In the genomic region with DNA sequence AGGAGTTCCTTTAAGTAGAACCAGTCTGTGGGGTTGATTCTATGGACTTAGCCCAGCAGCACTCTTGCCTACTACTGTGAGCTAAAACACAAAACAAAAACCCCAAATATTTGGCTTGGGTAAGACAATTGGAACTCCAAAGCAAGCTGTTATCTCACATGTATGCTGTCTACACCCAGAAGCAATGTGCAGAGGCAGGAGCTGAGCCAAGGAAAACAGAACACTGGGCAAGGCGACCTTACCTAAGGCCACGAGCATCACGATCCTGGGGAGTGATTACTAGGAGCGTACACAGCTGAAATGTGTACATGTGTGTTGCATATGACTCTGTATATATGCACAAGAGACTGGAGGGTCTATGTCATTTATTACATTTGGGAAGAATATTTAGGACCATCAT, we compare ENCODE assay signal across 35 mouse cellular contexts. TPM values are rescaled to one million over a fixed set of nuclear protein-coding genes. Genes with fewer than 3 reads are reported as not detected.
DNase-seq lines count a peak whose midpoint lies in the region; ATAC-seq and TF ChIP-seq lines count a peak whose summit lies in the region.
"Had no signal": no experiment of that assay in that cellular context is flagged by ENCODE, and none has a peak within 500 bp of the region (broad histone marks: within the 10 kb centered on the region; RNA-seq: fewer than 3 reads in every experiment).

No protein-coding gene starts in this region.

- peak overlapping the region; percentile 56; the same call in 1 of the 2 replicates for H3K4me2 ChIP-seq in liver, embryonic 13.5 days
- H3K4me2 ChIP-seq in liver, embryonic 16.5 days (ENCODE audit: low read depth, low read length) = 0 out of 2 replicates have a peak overlapping the region, but pooled peaks have one; percentile 60
- H3K4me2 ChIP-seq: embryonic facial prominence, embryonic 13.5 days; forebrain, embryonic 13.5 days; heart, embryonic 12.5 days; heart, embryonic 15.5 days; hindbrain, embryonic 13.5 days had no signal

- peaks cover 20 to 44% of the 10 kb centered on the region in 2 experiments for H3K4me1 ChIP-seq in MEL (ENCODE audit: control insufficient read depth in 1 of 2, insufficient read depth in 2 of 2, low read length in 2 of 2)
- H3K4me1 ChIP-seq in liver, adult 2 months (ENCODE audit: control insufficient read depth, insufficient read depth, low read length) = no peaks in the 10 kb centered on the region; the same call in 1 of the 2 replicates
- H3K4me1 ChIP-seq in liver, embryonic 13.5 days (replicated peaks) = peaks cover 80% of the 10 kb centered on the region
- peaks cover 68% of the 10 kb centered on the region for H3K4me1 ChIP-seq in liver, embryonic 16.5 days (ENCODE audit: control insufficient read depth, low read depth, low read length)

- peaks cover 0 to 37% of the 10 kb centered on the region in 2 experiments; a peak in 2 of 4 replicates for H3K36me3 ChIP-seq in MEL (ENCODE audit: control insufficient read depth in 1 of 2, insufficient read depth in 2 of 2, low read length in 2 of 2)
- no peaks in the 10 kb centered on the region for H3K36me3 ChIP-seq in liver, adult 2 months (ENCODE audit: control insufficient read depth, insufficient read depth, low read length)
- no peaks in the 10 kb centered on the region for H3K36me3 ChIP-seq in liver, embryonic 13.5 days
- no peaks in the 10 kb centered on the region for H3K36me3 ChIP-seq in liver, embryonic 16.5 days (ENCODE audit: control insufficient read depth, insufficient read depth)
- H3K36me3 ChIP-seq: embryonic facial prominence, embryonic 10.5 days; embryonic facial prominence, embryonic 13.5 days; forebrain, embryonic 10.5 days; heart, embryonic 12.5 days; heart, embryonic 15.5 days; hindbrain, embryonic 10.5 days; hindbrain, embryonic 13.5 days had no signal

- peak; percentile 46 for DNase-seq in MEL (ENCODE audit: low read depth, low spot score)
- DNase-seq in liver, adult 2 months (ENCODE audit: extremely low read depth, low read depth, low spot score) = peak; percentile 80
- DNase-seq in liver, embryonic 13.5 days = no peak
- DNase-seq in right cerebral cortex, adult 18-20 months = no peak
- no peak for DNase-seq in embryo, embryonic 11 days
- no peak for DNase-seq in layer of hippocampus, adult 9-10 months (ENCODE audit: low spot score)
- DNase-seq in gastrocnemius, postnatal 10 days = no peak
- DNase-seq: adrenal gland, adult 8-10 months; adrenal gland, postnatal 25 days; cerebellum, adult 11 months; cerebellum, adult 2 months; cerebellum, adult 9-11 months; cerebellum, postnatal 25 days; forebrain, postnatal 0 days; gastrocnemius, adult 2 months; gastrocnemius, postnatal 25 days; heart, adult 18-20 months; heart, postnatal 10 days; heart, postnatal 36 days had no signal

- H3K79me2 ChIP-seq in MEL (ENCODE audit: control insufficient read depth, insufficient read depth, low read length, poor library complexity) = peaks cover 5% of the 10 kb centered on the region; the same call in 1 of the 2 replicates
- H3K79me2 ChIP-seq in liver, adult 2 months (ENCODE audit: control insufficient read depth, insufficient read depth, low read length) = no peaks in the 10 kb centered on the region

- no peaks in the 10 kb centered on the region for H3K9me3 ChIP-seq in MEL (replicated peaks; ENCODE audit: insufficient read depth, low read length)
- no peaks in the 10 kb centered on the region; the same call in 1 of the 2 replicates for H3K9me3 ChIP-seq in liver, embryonic 13.5 days (replicated peaks)
- H3K9me3 ChIP-seq in liver, embryonic 16.5 days (replicated peaks; ENCODE audit: control insufficient read depth, low read length) = no peaks in the 10 kb centered on the region
- H3K9me3 ChIP-seq: embryonic facial prominence, embryonic 10.5 days; embryonic facial prominence, embryonic 13.5 days; forebrain, embryonic 10.5 days; forebrain, embryonic 13.5 days; heart, embryonic 12.5 days; heart, embryonic 15.5 days; hindbrain, embryonic 10.5 days; hindbrain, embryonic 13.5 days had no signal

- TF ChIP-seq RAD21 in MEL (IDR thresholded peaks at IDR 0.05; ENCODE audit: low read depth, low read length) = no peak

- no peak for TF ChIP-seq POLR2A in MEL (IDR thresholded peaks at IDR 0.05; ENCODE audit: control insufficient read depth in 1 of 2, insufficient read depth in 1 of 2, low read depth in 1 of 2, low read length in 2 of 2, poor library complexity in 1 of 2)
- TF ChIP-seq POLR2A in liver, adult 2 months (IDR thresholded peaks at IDR 0.05; ENCODE audit: extremely low read depth, insufficient read depth, low read length) = no peak

- 26% methylated on average over 4 of the region's 4 CpGs for WGBS in liver, adult 2 months
- WGBS in liver, embryonic 13.5 days (ENCODE audit: insufficient replicate concordance) = 49% methylated on average over 4 of the region's 4 CpGs
- 53% methylated on average over 4 of the region's 4 CpGs for WGBS in liver, embryonic 16.5 days (ENCODE audit: insufficient replicate concordance)

- no peak overlapping the region for H3K9ac ChIP-seq in MEL (ENCODE audit: control insufficient read depth, low read depth, low read length, poor library complexity, severe bottlenecking)
- no peak overlapping the region for H3K9ac ChIP-seq in liver, adult 2 months (ENCODE audit: low read depth, low read length)
- H3K9ac ChIP-seq in liver, embryonic 13.5 days = peak overlapping the region; percentile 60
- H3K9ac ChIP-seq in liver, embryonic 16.5 days (ENCODE audit: low read depth, low read length) = peak overlapping the region; percentile 50; the same call in 1 of the 2 replicates
- H3K9ac ChIP-seq: embryonic facial prominence, embryonic 13.5 days; forebrain, embryonic 13.5 days; forebrain, postnatal 0 days; heart, embryonic 12.5 days; heart, embryonic 15.5 days; hindbrain, embryonic 13.5 days had no signal

- no peaks in the 10 kb centered on the region for H3K27me3 ChIP-seq in MEL (ENCODE audit: control insufficient read depth in 1 of 2, insufficient read depth in 2 of 2, low read length in 2 of 2)
- no peaks in the 10 kb centered on the region for H3K27me3 ChIP-seq in liver, adult 2 months (ENCODE audit: control insufficient read depth, insufficient read depth, low read length)
- H3K27me3 ChIP-seq in liver, embryonic 13.5 days = no peaks in the 10 kb centered on the region
- H3K27me3 ChIP-seq in liver, embryonic 16.5 days (ENCODE audit: control insufficient read depth, insufficient read depth, low read depth, low read length) = no peaks in the 10 kb centered on the region
- H3K27me3 ChIP-seq: heart, embryonic 12.5 days; heart, embryonic 15.5 days had no signal

- no peak overlapping the region for H3K4me3 ChIP-seq in MEL (ENCODE audit: control insufficient read depth in 1 of 2, insufficient read depth in 1 of 2, low read depth in 2 of 2, low read length in 2 of 2)
- H3K4me3 ChIP-seq in liver, adult 2 months (ENCODE audit: insufficient read depth, low read depth, low read length) = no peak overlapping the region
- H3K4me3 ChIP-seq in liver, embryonic 13.5 days (replicated peaks) = no peak overlapping the region
- H3K4me3 ChIP-seq in liver, embryonic 16.5 days (ENCODE audit: low read depth, low read length) = no peak overlapping the region
- H3K4me3 ChIP-seq: embryonic facial prominence, embryonic 10.5 days; embryonic facial prominence, embryonic 13.5 days; forebrain, embryonic 10.5 days; forebrain, embryonic 13.5 days; gastrocnemius, adult 2 months; heart, embryonic 12.5 days; heart, embryonic 15.5 days; hindbrain, embryonic 10.5 days; hindbrain, embryonic 13.5 days had no signal

- ATAC-seq in liver, embryonic 13.5 days (ENCODE audit: low read depth) = no peak
- ATAC-seq in liver, embryonic 16.5 days (ENCODE audit: low read depth) = peak; percentile 9; the same call in 1 of the 2 replicates
- ATAC-seq: activated CD4-positive, CD25-positive, alpha-beta regulatory T cell, adult 4 months; CD4-positive, CD25-positive, alpha-beta regulatory T cell, adult 4 months; forebrain, embryonic 13.5 days; forebrain, postnatal 0 days; hindbrain, embryonic 16.5 days had no signal

- peak; percentile 47 to 50; a peak in 2 of 4 replicates for TF ChIP-seq EP300 in MEL (IDR thresholded peaks at IDR 0.05; ENCODE audit: low read depth in 1 of 2, low read length in 2 of 2)

- TF ChIP-seq CTCF in MEL (IDR thresholded peaks at IDR 0.05 in 2 of 3, conservative IDR thresholded peaks at IDR 0.05 in 1 of 3; ENCODE audit: control insufficient read depth in 1 of 3, insufficient read depth in 1 of 3, low read depth in 2 of 3, low read length in 3 of 3, poor library complexity in 1 of 3, severe bottlenecking in 1 of 3) = no peak
- no peak for TF ChIP-seq CTCF in liver, adult 2 months (IDR thresholded peaks at IDR 0.05; ENCODE audit: low read depth, low read length)

- H3K27ac ChIP-seq in MEL (ENCODE audit: control insufficient read depth, low read depth, low read length) = peak overlapping the region; percentile 80
- H3K27ac ChIP-seq in liver, adult 2 months (replicated peaks; ENCODE audit: insufficient read depth, low read depth, low read length) = no peak overlapping the region
- peak overlapping the region; percentile 97 for H3K27ac ChIP-seq in liver, embryonic 13.5 days
- peak overlapping the region; percentile 94 for H3K27ac ChIP-seq in liver, embryonic 16.5 days (ENCODE audit: low read length)
- H3K27ac ChIP-seq: embryonic facial prominence, embryonic 10.5 days; embryonic facial prominence, embryonic 13.5 days; forebrain, embryonic 10.5 days; forebrain, embryonic 13.5 days; gastrocnemius, adult 2 months; heart, embryonic 15.5 days; hindbrain, embryonic 10.5 days; hindbrain, embryonic 13.5 days had no signal

RNA-seq across cellular contexts. Expression of gene Tmem9, which starts 5.6 kb away (rescaled TPM):
- 35.4 and 52.2 TPM in 2 replicates for total RNA-seq in MEL (2012; rRNA removed)
- polyA plus RNA-seq in MEL (2012; ENCODE audit: insufficient read depth in 1 of 2, insufficient read length in 2 of 2, low read depth in 1 of 2, low replicate concordance in 2 of 2, missing spikeins in 1 of 2) = 10 to 100 TPM in 1 of 2 experiments, not detected in 1; 82.9 TPM
- 18.2 and 20.1 TPM in 2 replicates for total RNA-seq in liver, adult 2 months (2014; rRNA removed)
- polyA plus RNA-seq in liver, adult 2 months (2012; rRNA removed) = 32.3 and 39.1 TPM in 2 replicates
- 90.9 and 95.3 TPM in 2 replicates for polyA plus RNA-seq in liver, embryonic 13.5 days (2015; fragmentation: Nextera tagmentation; extraction: Ambion mirVana)
- 92.9 and 94.4 TPM in 2 replicates for polyA plus RNA-seq in liver, embryonic 16.5 days (2015; fragmentation: Nextera tagmentation; extraction: Ambion mirVana)
- total RNA-seq in gastrocnemius, postnatal 10 days (2021) = 10 to 100 TPM; 27.2 to 29.0 TPM

RNA-seq across cellular contexts. Expression of gene Igfn1, which starts 7.4 kb away (rescaled TPM):
- 0.15 TPM in 1 of 2 replicates, not detected in the other for total RNA-seq in MEL (2012; rRNA removed)
- polyA plus RNA-seq in MEL (2012; ENCODE audit: insufficient read depth in 1 of 2, insufficient read length in 2 of 2, low read depth in 1 of 2, low replicate concordance in 2 of 2, missing spikeins in 1 of 2) = under 1 TPM in 1 of 2 experiments, not detected in 1; 0.14 TPM
- not detected in 2 replicates for total RNA-seq in liver, adult 2 months (2014; rRNA removed)
- polyA plus RNA-seq in liver, adult 2 months (2012; rRNA removed) = not detected in 2 replicates
- polyA plus RNA-seq in liver, embryonic 13.5 days (2015; fragmentation: Nextera tagmentation; extraction: Ambion mirVana) = not detected in 2 replicates
- polyA plus RNA-seq in liver, embryonic 16.5 days (2015; fragmentation: Nextera tagmentation; extraction: Ambion mirVana) = not detected in 2 replicates
- total RNA-seq in gastrocnemius, postnatal 10 days (2021) = 10 to 100 TPM; 18.2 to 31.6 TPM
- total RNA-seq: common myeloid progenitor, adult 5-6 weeks; forebrain, postnatal 0 days; heart, postnatal 36 days had no signal
- polyA plus RNA-seq: activated CD4-positive, CD25-positive, alpha-beta regulatory T cell, adult 4 months; CD4-positive, CD25-positive, alpha-beta regulatory T cell, adult 4 months; erythroblast, embryonic 14.5 days; forebrain, embryonic 10.5 days; forebrain, embryonic 13.5 days; forebrain, postnatal 0 days; heart, embryonic 15.5 days; hindbrain, embryonic 13.5 days; hindbrain, embryonic 16.5 days had no signal

RNA-seq across cellular contexts. Expression of gene Ascl5, which starts 37.1 kb away (rescaled TPM):
- total RNA-seq in MEL (2012; rRNA removed) = not detected in 2 replicates
- not detected for polyA plus RNA-seq in MEL (2012; ENCODE audit: insufficient read depth in 1 of 2, insufficient read length in 2 of 2, low read depth in 1 of 2, low replicate concordance in 2 of 2, missing spikeins in 1 of 2)
- total RNA-seq in liver, adult 2 months (2014; rRNA removed) = not detected in 2 replicates
- not detected in 2 replicates for polyA plus RNA-seq in liver, adult 2 months (2012; rRNA removed)
- not detected in 2 replicates for polyA plus RNA-seq in liver, embryonic 13.5 days (2015; fragmentation: Nextera tagmentation; extraction: Ambion mirVana)
- not detected in 2 replicates for polyA plus RNA-seq in liver, embryonic 16.5 days (2015; fragmentation: Nextera tagmentation; extraction: Ambion mirVana)
- total RNA-seq in gastrocnemius, postnatal 10 days (2021) = not detected
- total RNA-seq: adrenal gland, adult 8-10 months; adrenal gland, postnatal 25 days; common myeloid progenitor, adult 5-6 weeks; forebrain, postnatal 0 days; gastrocnemius, adult 2 months; gastrocnemius, postnatal 25 days; heart, adult 18-20 months; heart, postnatal 10 days; heart, postnatal 36 days had no signal
- polyA plus RNA-seq: activated CD4-positive, CD25-positive, alpha-beta regulatory T cell, adult 4 months; C2C12; CD4-positive, CD25-positive, alpha-beta regulatory T cell, adult 4 months; cerebellum, adult 2 months; forebrain, embryonic 10.5 days; forebrain, embryonic 13.5 days; gonadal fat pad, adult 2 months; heart, embryonic 12.5 days; heart, embryonic 15.5 days; hindbrain, embryonic 10.5 days; hindbrain, embryonic 13.5 days; hindbrain, embryonic 16.5 days had no signal

RNA-seq across cellular contexts. Expression of gene Cacna1s, which starts 39.0 kb away (rescaled TPM):
- not detected in 2 replicates for total RNA-seq in MEL (2012; rRNA removed)
- not detected for polyA plus RNA-seq in MEL (2012; ENCODE audit: insufficient read depth in 1 of 2, insufficient read length in 2 of 2, low read depth in 1 of 2, low replicate concordance in 2 of 2, missing spikeins in 1 of 2)
- 0.13 and 0.65 TPM in 2 replicates for total RNA-seq in liver, adult 2 months (2014; rRNA removed)
- not detected in 2 replicates for polyA plus RNA-seq in liver, adult 2 months (2012; rRNA removed)
- 0.09 and 0.10 TPM in 2 replicates for polyA plus RNA-seq in liver, embryonic 13.5 days (2015; fragmentation: Nextera tagmentation; extraction: Ambion mirVana)
- 0.15 and 0.60 TPM in 2 replicates for polyA plus RNA-seq in liver, embryonic 16.5 days (2015; fragmentation: Nextera tagmentation; extraction: Ambion mirVana)
- 100 to 1,000 TPM; 558 to 576 TPM for total RNA-seq in gastrocnemius, postnatal 10 days (2021)
- total RNA-seq: common myeloid progenitor, adult 5-6 weeks had no signal
- polyA plus RNA-seq: erythroblast, embryonic 14.5 days; forebrain, embryonic 10.5 days; forebrain, embryonic 13.5 days had no signal

Comparison
In these comparisons a context has a peak if more than half of its experiments do, and no peak if none do; other contexts are left out.
1. DNase-seq: peak in MEL (single experiment) and liver, adult 2 months (single experiment); none in liver, embryonic 13.5 days (single experiment), right cerebral cortex, adult 18-20 months (single experiment), embryo, embryonic 11 days (single experiment), layer of hippocampus, adult 9-10 months (single experiment) and gastrocnemius, postnatal 10 days (single experiment).
2. H3K9ac ChIP-seq: peak in liver, embryonic 13.5 days (single experiment) and liver, embryonic 16.5 days (single experiment); none in MEL (single experiment) and liver, adult 2 months (single experiment).